Mouse (Mus musculus): ENCODE results near the gene Hoxb6.

Hoxb6 gene

GRCm38 (mm10) chr11:96285771-96286738 lies 6.2 kb upstream of the Hoxb6 start, which contains the start of gene Hoxb7:
Gene Hoxb7, plus strand, starts transcription at chr11:96286623.
- no peak for DNase-seq

- DNase-seq: no peak
Observed at GRCm38 (mm10) chr11:96286739-96287385, 5.4 kb upstream of the Hoxb6 start.

- no peak for DNase-seq
Observed at GRCm38 (mm10) chr11:96287411-96287810, 4.9 kb upstream of the Hoxb6 start.

- no peak for DNase-seq
Observed at GRCm38 (mm10) chr11:96288455-96289221, 3.6 kb upstream of the Hoxb6 start.

- no peak for DNase-seq
Observed at GRCm38 (mm10) chr11:96289293-96289692, 3.0 kb upstream of the Hoxb6 start.

- no peak for DNase-seq
Observed at GRCm38 (mm10) chr11:96289837-96290236, 2.4 kb upstream of the Hoxb6 start.

DNA sequence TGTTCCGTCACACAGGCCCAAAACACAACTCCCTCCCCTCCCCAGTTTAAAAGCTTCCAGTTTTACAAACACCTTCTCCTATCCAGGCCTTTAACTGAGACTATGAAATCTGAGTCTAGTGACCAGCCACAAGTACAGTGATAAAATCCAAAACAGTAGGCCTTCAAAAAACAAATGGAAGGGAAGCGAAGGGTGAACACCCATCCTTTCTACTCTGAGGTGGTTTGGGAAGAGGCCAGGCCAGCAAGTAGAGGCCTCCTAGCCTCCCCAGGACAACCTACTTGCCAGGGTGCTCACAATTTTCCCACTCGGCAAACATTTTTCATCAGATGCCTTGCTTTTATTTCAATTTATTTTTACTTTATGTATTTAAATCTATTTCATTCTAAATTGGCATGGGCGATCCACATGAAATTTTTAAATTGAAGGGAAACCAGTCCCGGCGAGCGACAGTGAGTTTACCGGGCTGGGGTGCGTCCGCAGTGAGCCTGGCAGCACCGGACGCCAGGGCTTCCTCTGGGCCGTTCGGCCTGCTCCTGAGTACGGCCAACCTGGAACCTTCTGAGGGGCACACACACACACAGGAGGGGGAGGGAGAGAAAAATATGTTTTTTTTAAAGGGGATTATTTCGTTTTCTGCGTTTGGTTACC lies 1.4 kb upstream of the Hoxb6 start:
- no peak for DNase-seq

- no peak for DNase-seq
Observed at GRCm38 (mm10) chr11:96292565-96293301, 457 bp downstream of the Hoxb6 start.

- no peak for DNase-seq
Observed at GRCm38 (mm10) chr11:96293302-96293921, 1.1 kb downstream of the Hoxb6 start.

DNA sequence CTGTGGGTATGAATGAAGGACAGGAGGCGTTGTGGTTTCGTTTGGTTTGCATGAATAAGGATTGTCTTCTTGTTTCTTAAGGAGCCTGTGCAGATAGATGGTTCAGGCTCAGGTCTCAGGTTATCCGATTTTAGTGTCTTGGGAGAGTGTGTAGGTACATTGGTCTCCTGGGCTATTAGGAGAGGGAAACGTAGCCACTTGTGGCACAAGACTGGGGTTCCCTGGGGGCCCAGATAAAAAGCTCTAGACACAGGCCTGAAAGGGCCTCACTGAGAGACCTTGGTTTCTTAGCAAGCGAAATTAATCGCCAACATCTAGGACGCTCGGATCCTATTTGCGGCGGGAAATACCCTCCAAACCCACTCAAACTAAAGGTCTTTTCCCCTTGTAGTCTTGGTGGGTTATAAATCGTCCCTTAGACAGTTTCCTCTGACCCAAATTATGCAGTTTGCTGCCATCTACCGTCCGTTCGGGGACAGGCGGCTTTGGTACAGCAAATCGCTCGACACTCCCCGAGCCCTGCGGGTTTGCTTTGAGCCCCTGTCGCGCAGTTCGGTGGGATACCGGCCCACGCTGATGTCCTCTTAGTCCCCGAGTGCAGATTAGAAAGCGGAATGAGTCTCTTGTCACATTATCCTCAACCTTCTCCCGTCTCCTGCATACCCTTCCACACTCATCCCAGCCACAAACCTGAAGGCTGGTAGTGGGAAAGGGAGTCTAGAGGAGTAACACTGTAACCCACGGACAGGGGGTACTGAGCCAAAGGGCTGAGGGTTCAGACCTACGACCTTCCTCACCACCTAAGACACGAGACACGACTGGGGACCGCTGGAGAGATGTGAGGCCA lies 2.2 kb downstream of the Hoxb6 start:
- peak; percentile 70 to 77 for DNase-seq

DNA sequence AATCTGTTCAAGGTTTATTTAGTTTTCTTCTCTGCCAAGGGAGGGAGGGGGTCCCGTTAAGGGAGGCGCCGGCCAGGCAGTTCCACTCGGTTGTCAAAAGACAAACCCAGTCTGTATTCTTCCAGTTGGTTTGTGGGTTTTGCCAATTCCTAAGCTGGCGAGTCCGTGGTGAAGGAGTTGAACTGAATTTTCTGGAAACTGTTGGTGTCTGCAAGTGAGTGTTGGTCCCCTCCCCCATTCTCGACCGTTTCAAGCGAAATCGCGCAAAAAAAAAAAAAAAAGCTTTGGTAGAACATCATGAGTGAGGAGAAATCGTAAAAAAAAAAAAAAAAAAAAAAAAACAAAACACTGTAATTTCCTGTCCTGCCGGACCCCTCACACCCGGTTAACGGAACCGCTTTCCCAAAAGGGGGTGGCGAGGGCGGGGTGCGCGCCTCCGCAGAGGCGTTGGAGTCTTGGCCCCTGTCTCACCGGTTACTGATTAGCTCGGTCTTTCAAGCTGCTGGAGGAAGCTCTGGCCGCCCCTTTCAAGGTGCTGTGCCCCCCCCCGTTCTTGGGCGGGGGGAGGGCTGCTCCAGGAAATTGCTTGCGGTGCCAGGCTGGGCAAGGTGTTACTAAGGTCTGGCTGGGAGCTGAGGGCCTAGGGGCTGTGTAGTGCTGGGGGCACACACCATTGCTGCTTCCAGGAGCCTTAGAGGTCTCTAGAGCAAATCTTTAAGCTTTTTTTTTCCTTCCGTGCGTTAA lies 3.0 kb downstream of the Hoxb6 start:
- no peak for DNase-seq

- no peak for DNase-seq
Observed at GRCm38 (mm10) chr11:96296997-96297396, 4.7 kb downstream of the Hoxb6 start.

DNA sequence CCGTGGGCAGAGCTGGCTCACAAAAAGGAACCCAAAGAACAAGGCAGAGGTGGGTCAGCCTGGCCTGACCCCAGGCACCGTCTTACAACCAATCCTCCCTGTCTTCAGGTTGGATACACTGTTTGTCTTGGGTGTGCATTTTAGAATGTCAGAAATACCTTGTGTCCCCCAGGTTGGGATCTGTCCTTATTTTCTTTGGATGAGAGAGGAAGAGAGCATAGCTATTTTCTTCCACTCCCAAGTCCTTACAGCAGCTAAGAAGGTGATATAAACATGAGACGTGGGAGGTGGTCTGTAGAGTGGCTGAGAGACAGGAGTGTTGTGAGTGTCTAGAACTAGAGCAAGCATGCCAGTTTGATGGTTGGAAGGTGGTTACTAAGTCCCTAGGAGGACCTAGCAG lies 5.2 kb downstream of the Hoxb6 start:
- no peak for DNase-seq

GRCm38 (mm10) chr11:96297968-96298635 lies 5.8 kb downstream of the Hoxb6 start:
- no peak for DNase-seq

DNA sequence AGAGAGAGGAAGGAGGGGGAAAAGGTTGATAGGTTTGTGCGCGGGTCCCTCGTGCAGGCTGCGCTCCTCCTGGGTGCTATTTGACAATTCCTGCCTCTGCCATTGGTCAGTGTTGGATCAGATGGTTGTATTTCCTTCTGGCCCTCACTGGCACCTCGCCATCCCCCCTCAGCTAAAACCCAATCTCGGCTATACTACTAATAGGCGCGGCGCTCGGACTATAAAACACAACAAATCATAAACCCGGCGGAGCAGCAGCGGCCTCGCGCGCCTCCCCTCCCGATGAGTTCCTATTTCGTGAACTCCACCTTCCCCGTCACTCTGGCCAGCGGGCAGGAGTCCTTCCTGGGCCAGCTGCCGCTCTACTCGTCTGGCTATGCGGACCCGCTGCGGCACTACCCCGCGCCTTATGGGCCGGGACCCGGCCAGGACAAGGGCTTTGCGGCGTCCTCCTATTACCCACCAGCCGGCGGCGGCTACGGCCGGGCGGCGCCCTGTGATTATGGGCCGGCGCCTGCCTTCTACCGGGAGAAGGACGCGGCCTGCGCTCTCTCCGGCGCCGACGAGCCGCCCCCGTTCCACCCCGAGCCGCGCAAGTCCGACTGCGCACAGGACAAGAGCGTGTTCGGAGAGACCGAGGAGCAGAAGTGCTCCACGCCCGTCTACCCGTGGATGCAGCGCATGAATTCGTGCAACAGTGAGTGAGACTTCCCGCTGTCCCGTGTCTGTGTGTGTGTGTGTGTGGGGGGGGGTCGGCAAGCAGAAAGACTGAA lies 6.8 kb downstream of the Hoxb6 start:
- DNase-seq: no peak

GRCm38 (mm10) chr11:96299781-96300180 lies 7.5 kb downstream of the Hoxb6 start:
- DNase-seq: no peak

GRCm38 (mm10) chr11:96300354-96301063 lies 8.2 kb downstream of the Hoxb6 start:
- no peak for DNase-seq

GRCm38 (mm10) chr11:96301064-96301431 lies 8.8 kb downstream of the Hoxb6 start:
- no peak for DNase-seq
